Mouse (Mus musculus) hindbrain, embryonic 15.5 days (tissue): ENCODE data around the gene Sox14. TPM values are rescaled to one million over a fixed set of nuclear protein-coding genes. Genes with fewer than 3 reads are reported as not detected.

Experiments
- ATAC-seq: fragments of 200-750 bp; cut with Nextera tagmentation; 2 replicates; pipeline ENCODE4 v1.8.0; 2017; ENCODE audit warnings: low read depth, moderate number of reproducible peaks, moderate TSS enrichment; ENCODE audit not compliant: low FRiP score
- H3K27ac ChIP-seq: fragments of 300-500 bp; sonication (generic); replicated peaks from 2 replicates; pipeline ENCODE4 v1.5.1; 2015; ENCODE audit warnings: mild to moderate bottlenecking, inconsistent platforms
- H3K27me3 ChIP-seq: fragments of 300-500 bp; sonication (generic); 2 replicates; pipeline ENCODE4 v1.6.1; 2015; ENCODE audit warnings: control low read depth, inconsistent platforms
- H3K36me3 ChIP-seq: fragments of 300-500 bp; sonication (generic); 2 replicates; pipeline ENCODE4 v1.6.1; 2015; ENCODE audit warnings: control low read depth, inconsistent platforms
- H3K4me1 ChIP-seq: fragments of 300-500 bp; sonication (generic); replicated peaks from 2 replicates; pipeline ENCODE4 v1.6.1; 2015; ENCODE audit warnings: control low read depth, inconsistent platforms
- H3K4me2 ChIP-seq: fragments of 300-500 bp; sonication (generic); 2 replicates; pipeline ENCODE4 v1.6.1; 2015; ENCODE audit warnings: moderate library complexity, mild to moderate bottlenecking, inconsistent platforms
- H3K4me3 ChIP-seq: fragments of 300-500 bp; sonication (generic); 2 replicates; pipeline ENCODE4 v1.5.1; 2015; ENCODE audit warnings: mild to moderate bottlenecking, inconsistent platforms
- H3K9ac ChIP-seq: fragments of 300-500 bp; sonication (generic); 2 replicates; pipeline ENCODE4 v1.6.1; 2015; ENCODE audit warnings: inconsistent platforms
- H3K9me3 ChIP-seq: fragments of 300-500 bp; sonication (generic); 2 replicates; pipeline ENCODE4 v1.6.1; 2016; ENCODE audit warnings: control low read depth, inconsistent platforms
- WGBS: fragments of 180-500 bp; shearing (Covaris S2); methylation state at CpG from one replicate; pipeline ENCODE4 v1.1.7; 2015; 5-methylcytosine and 5-hydroxymethylcytosine counted together
- polyA plus RNA-seq: library from polyadenylated mRNA; unstranded; fragments of >200 nt; fragmentation: Nextera tagmentation; extraction: Ambion mirVana; gene quantifications from 2 replicates; pipeline ENCODE4 v1.2.1, GENCODE M21; 2015

Gene Sox14
- polyA plus RNA-seq, 1 experiment from 2014 or later = 11.0 TPM

DNA sequence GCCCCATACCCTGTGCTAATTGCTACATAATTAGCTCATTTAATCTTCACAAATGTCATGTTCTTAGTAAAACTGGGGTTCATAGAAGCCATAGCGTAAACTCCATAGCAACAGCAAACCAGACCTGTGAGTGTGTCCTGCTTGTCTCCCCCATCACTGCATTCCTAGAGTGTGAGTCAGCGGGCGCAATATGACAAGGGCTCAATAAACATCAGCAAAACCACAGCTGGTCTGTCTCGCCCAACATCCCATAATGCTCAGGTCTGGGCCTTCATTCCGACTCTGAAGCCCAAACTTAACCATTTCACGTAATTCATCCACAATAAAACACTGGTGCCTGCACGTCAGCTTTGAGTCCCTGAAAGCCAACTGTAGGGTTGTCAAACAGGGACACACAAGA lies 37.1 kb downstream of the Sox14 start:
- ATAC-seq = no peak
- Histone ChIP-seq H3K27me3 (0 out of 2 replicates have a peak, but pooled peaks cover 2% of the 10 kb centered on the region), H3K27ac (no peak overlapping the region), H3K4me2 (no peak overlapping the region), H3K4me3 (no peak overlapping the region), H3K4me1 (peaks cover 6% of the 10 kb centered on the region; the same call in 1 of the 2 replicates), H3K9ac (no peak overlapping the region), H3K36me3 (no peaks in the 10 kb centered on the region), H3K9me3 (no peaks in the 10 kb centered on the region)
- 77% methylated on average over 7 of the region's 7 CpGs for WGBS

GRCm38 (mm10) chr9:99836707-99837106 lies 39.3 kb downstream of the Sox14 start:
- H3K36me3 ChIP-seq = no peaks in the 10 kb centered on the region
- H3K9me3 ChIP-seq = no peaks in the 10 kb centered on the region
- H3K27me3 ChIP-seq = no peaks in the 10 kb centered on the region
- no peak overlapping the region for H3K27ac ChIP-seq
- H3K4me1 ChIP-seq = peaks cover 6% of the 10 kb centered on the region; the same call in 1 of the 2 replicates
- no peak for ATAC-seq
- no peak overlapping the region for H3K9ac ChIP-seq
- 93% methylated on average over 12 of the region's 12 CpGs for WGBS
- H3K4me3 ChIP-seq = no peak overlapping the region
- H3K4me2 ChIP-seq = no peak overlapping the region

- WGBS = 43% methylated on average over 11 of the region's 11 CpGs
- Histone ChIP-seq H3K27ac (no peak overlapping the region), H3K9ac (no peak overlapping the region), H3K9me3 (no peaks in the 10 kb centered on the region), H3K4me1 (peaks cover 6% of the 10 kb centered on the region; the same call in 1 of the 2 replicates), H3K4me2 (no peak overlapping the region), H3K27me3 (no peaks in the 10 kb centered on the region), H3K36me3 (no peaks in the 10 kb centered on the region), H3K4me3 (no peak overlapping the region)
- ATAC-seq = peak; percentile 54; the same call in 1 of the 2 replicates
These were observed 40.1 kb downstream of the Sox14 start for GRCm38 (mm10) chr9:99835624-99836430.

Other genes starting within 250 kb of the Sox14 start
- gene Dzip1l, start 246.7 kb downstream of the Sox14 start, polyA plus RNA-seq = 9.9 and 10.9 TPM in 2 replicates
- 0.09 TPM in 1 of 2 replicates, not detected in the other for gene Cldn18, start 158.9 kb downstream of the Sox14 start, polyA plus RNA-seq